Mouse (Mus musculus) testis, adult 2 months (tissue): ENCODE data around the gene 4931422A03Rik. TPM values are rescaled to one million over a fixed set of nuclear protein-coding genes. Genes with fewer than 3 reads are reported as not detected.

ENCODE experiments used
- H3K27ac ChIP-seq: fragments of 200-500 bp; 2 replicates; pipeline ENCODE4 v1.5.1; 2012; ENCODE audit warnings: low read depth, low read length; ENCODE audit not compliant: control insufficient read depth, insufficient read depth
- H3K27me3 ChIP-seq: fragments of 200-500 bp; 2 replicates; pipeline ENCODE4 v1.6.1; 2012; ENCODE audit warnings: mild to moderate bottlenecking, low read length, moderate library complexity; ENCODE audit not compliant: control insufficient read depth, insufficient read depth
- H3K36me3 ChIP-seq: fragments of 200-500 bp; 2 replicates; pipeline ENCODE4 v1.6.1; 2012; ENCODE audit warnings: mild to moderate bottlenecking, low read length; ENCODE audit not compliant: control insufficient read depth, insufficient read depth
- H3K4me1 ChIP-seq: fragments of 200-500 bp; 2 replicates; pipeline ENCODE4 v1.6.1; 2012; ENCODE audit warnings: low read length; ENCODE audit not compliant: control insufficient read depth, insufficient read depth
- H3K4me3 ChIP-seq: fragments of 200-500 bp; 2 replicates; pipeline ENCODE4 v1.5.1; 2012; ENCODE audit warnings: low read depth, mild to moderate bottlenecking, low read length, moderate library complexity, mixed read lengths; ENCODE audit not compliant: control insufficient read depth
- CTCF ChIP-seq: fragments of 200-500 bp; IDR thresholded peaks from 2 replicates; pipeline ENCODE4 v1.5.1; 2012; ENCODE audit warnings: low read depth, mild to moderate bottlenecking, inconsistent platforms, low read length, moderate library complexity; ENCODE audit not compliant: control insufficient read depth, insufficient read depth, insufficient replicate concordance
- POLR2A ChIP-seq: fragments of 200-500 bp; IDR thresholded peaks from 2 replicates; pipeline ENCODE4 v1.6.1; 2012; ENCODE audit warnings: low read depth, mild to moderate bottlenecking, inconsistent platforms, low read length, moderate library complexity; ENCODE audit not compliant: control insufficient read depth
- polyA plus RNA-seq: library from polyadenylated mRNA; depleted of rRNA; stranded (reverse); fragments of >200 nt; gene quantifications from 2 replicates; pipeline ENCODE4 v1.2.3, GENCODE M21; 2012

Gene 4931422A03Rik
- polyA plus RNA-seq, 1 experiment = 50.4 TPM

DNA sequence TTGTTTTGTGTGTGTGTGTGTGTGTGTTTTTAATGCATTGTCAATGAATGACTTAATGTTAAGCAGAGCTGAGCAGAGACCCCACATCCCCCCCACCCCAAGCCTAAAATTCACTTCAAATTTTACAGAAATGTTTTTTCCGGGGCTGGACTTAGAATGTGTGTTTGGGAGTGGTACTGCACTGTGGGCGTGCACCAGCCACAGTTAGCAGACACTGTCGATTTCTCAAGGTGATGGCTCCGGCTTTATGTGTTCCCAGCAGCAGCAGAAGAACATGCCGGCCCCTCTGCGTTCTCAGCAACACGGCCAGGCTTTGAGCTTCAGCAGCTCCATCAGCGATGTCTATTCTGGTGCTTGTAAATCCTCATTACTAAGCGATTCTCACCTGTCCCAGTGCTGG, 95.7 kb downstream of the 4931422A03Rik start:
- H3K4me1 ChIP-seq = no peaks in the 10 kb centered on the region
- peak overlapping the region; percentile 35; the same call in 1 of the 2 replicates for H3K4me3 ChIP-seq
- no peak overlapping the region for H3K27ac ChIP-seq
- no peaks in the 10 kb centered on the region for H3K27me3 ChIP-seq
- no peaks in the 10 kb centered on the region for H3K36me3 ChIP-seq
- TF ChIP-seq CTCF = no peak
- TF ChIP-seq POLR2A = no peak

DNA sequence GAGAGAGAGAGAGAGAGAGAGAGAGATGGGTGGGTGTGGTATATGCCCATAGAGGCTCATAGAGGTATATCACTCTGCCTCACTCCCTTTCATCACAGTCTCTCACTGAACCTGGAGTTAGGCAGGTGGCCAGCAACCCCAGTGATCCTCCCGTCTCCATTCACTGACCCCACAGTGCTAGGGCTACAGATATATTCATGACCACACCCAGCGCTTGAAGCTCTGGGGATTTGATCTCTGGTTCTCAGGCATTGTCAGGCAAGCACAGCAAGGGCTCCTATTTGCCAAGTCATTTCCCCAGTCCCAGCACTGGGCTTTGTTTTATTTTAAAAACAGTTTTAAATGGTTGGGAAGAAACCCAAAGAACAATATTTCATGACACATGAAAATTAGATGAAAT, 96.1 kb downstream of the 4931422A03Rik start:
- Histone ChIP-seq H3K27ac (no peak overlapping the region), H3K27me3 (no peaks in the 10 kb centered on the region), H3K4me3 (no peak overlapping the region), H3K36me3 (no peaks in the 10 kb centered on the region), H3K4me1 (no peaks in the 10 kb centered on the region)
- TF ChIP-seq CTCF = no peak

DNA sequence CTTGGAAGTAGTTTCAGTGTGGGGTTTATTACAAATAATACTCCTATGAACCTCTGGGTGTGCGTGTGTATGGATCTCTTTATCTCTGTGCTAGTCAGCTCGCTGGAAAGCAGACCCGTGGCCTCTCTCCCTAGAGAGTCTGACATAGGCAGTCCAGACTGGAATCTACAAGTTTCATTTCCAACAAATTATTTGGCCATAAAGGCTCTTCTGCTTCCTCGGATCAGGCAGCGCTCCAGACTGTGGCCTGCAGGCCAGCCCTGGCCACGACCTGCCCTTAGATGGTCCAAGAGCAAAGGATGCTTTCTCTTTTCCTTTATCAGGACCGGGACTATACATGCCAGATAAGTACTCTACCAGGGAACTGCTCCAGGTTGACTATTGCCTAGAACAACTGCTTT, 96.7 kb downstream of the 4931422A03Rik start:
- no peaks in the 10 kb centered on the region for H3K27me3 ChIP-seq
- H3K27ac ChIP-seq = no peak overlapping the region
- H3K36me3 ChIP-seq = no peaks in the 10 kb centered on the region
- H3K4me3 ChIP-seq = no peak overlapping the region
- TF ChIP-seq POLR2A (no peak), CTCF (no peak)
- H3K4me1 ChIP-seq = no peaks in the 10 kb centered on the region

DNA sequence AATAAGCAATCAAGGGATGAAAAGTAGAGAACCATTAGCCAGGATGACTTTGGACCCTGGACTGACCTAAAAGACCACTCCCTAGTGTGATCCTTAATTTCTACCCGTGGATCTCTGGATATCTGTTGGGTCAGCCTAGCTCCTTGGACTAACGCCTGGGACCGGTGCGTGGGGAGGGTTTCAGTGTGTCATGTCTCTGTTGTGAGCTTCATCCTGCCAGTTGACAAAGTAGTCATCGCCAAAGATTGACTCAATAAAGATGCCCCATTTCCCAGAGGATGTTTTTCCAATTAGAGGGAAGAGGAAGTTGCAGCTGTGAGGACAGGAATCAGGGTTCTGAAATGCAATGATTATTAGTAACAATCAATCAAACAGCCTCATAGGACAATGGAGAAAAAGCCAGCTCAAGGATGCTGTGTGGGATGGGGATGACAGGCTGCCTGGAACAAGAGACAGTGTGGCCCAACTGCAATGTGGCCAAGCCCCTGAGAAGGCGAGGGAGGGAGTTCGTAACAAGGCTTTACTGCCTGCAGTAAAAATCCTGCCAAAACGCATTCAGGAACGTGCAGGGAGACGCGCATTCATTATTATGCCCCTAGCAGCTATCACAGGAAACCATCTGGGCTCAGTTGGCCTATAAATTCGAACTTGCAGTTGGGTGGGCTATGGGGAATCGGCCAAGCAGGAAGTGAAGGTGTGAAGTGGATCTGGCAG, 97.7 kb downstream of the 4931422A03Rik start:
- Histone ChIP-seq H3K4me3 (no peak overlapping the region), H3K27me3 (no peaks in the 10 kb centered on the region), H3K27ac (no peak overlapping the region; the same call in 1 of the 2 replicates), H3K4me1 (no peaks in the 10 kb centered on the region), H3K36me3 (no peaks in the 10 kb centered on the region)
- TF ChIP-seq CTCF (no peak), POLR2A (no peak)

DNA sequence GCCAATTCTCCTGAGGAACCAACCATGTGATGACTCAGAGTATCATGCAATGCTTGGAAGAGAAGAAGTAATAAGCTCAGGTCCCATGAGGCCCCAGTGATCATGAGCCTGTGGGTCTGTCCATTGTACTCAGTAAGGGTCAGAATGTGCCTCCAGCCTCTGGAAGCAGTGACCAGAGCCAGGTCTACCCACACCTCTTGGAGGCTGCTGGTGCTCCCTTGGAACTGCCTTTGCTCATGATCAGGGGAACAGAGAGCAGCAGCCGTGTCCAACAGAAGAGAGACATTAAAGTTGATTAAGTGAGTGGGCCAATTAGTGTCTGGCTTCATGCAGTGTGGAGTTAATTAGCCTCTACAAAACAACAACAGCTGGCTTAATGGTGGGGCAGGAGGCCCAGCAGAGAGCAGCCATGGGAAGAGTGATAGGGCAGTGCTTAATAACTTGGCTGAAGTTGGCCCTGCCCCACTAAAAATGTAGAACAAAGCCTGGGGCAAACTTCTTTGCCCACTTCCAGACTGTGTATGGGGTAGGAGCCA, 100.5 kb downstream of the 4931422A03Rik start:
- TF ChIP-seq CTCF (no peak), POLR2A (no peak)
- Histone ChIP-seq H3K4me1 (no peaks in the 10 kb centered on the region), H3K27ac (no peak overlapping the region)

DNA sequence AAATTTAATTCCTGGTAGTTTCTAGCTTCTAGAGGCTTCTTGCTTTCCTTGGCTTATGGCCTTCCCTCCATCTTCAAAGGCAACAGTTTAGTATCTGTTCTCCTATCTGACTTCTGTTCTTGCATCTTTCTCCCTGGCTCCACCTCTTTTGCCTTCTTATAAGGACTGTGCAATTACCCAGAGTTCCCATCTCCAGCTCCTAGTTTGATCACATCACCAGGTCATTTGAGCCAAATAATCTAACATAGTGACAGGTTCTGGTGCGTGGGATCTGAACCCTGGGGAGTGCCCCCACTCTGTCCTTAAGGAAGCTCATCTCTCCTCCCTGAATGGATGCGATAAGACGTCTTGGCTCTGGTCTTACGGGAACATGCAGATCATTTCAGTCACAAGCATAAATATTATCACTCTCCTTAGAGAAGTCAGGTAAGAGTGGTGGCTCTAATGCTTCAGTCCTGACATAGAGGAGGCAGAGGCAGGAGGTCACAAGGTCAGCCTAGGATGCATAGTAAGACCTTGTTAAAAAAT, 101.5 kb downstream of the 4931422A03Rik start:
- H3K4me3 ChIP-seq = no peak overlapping the region
- no peaks in the 10 kb centered on the region for H3K4me1 ChIP-seq
- H3K27ac ChIP-seq = no peak overlapping the region
- no peaks in the 10 kb centered on the region for H3K36me3 ChIP-seq
- H3K27me3 ChIP-seq = no peaks in the 10 kb centered on the region
- TF ChIP-seq POLR2A (no peak), CTCF (no peak)

More for the DNA sequence above, 100.5 kb downstream of the 4931422A03Rik start:
- no peak overlapping the region for H3K4me3 ChIP-seq
- no peaks in the 10 kb centered on the region for H3K36me3 ChIP-seq
- no peaks in the 10 kb centered on the region for H3K27me3 ChIP-seq

DNA sequence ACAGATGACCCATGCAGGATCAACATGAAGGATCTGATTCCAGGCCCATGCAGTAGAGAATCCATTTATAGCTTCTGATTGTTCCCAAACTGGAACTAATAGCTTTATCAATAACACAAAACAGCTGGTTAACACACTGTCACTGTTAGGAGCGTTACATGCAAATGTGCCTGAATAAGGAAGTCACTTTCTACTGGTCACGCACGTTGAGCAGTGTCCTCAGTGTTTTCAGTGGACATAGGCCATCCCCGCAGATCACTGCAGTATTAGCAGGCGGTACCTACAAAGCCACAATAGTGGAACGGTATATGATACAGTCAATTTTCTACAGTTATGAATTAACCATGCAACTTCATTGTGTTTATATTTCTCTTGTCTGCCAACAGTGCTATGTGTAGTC, 108.7 kb downstream of the 4931422A03Rik start:
- no peaks in the 10 kb centered on the region for H3K36me3 ChIP-seq
- no peak overlapping the region for H3K27ac ChIP-seq
- no peaks in the 10 kb centered on the region for H3K27me3 ChIP-seq
- TF ChIP-seq CTCF (no peak), POLR2A (no peak)
- no peak overlapping the region for H3K4me3 ChIP-seq
- no peaks in the 10 kb centered on the region for H3K4me1 ChIP-seq

DNA sequence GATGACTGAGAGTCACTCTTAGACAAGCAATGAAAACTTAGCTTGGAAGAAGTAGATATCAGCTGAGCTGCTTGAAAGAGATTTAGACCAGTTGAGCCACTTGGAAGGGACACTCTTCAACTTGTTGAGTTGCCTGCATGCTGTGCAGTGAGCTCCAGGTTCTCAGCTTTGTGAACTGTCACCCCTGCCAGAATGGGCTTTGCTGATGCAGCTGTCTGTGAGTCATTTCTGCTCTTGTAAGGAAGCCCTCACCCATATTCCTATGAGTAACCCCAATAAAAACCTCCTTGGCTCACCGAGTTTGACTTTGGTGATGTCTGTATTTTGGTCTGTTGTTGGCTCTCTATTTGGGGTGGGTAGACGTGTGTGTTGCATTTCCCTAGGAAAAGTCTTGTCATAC, 109.8 kb downstream of the 4931422A03Rik start:
- H3K4me1 ChIP-seq = no peaks in the 10 kb centered on the region
- H3K4me3 ChIP-seq = no peak overlapping the region
- no peaks in the 10 kb centered on the region for H3K36me3 ChIP-seq
- no peaks in the 10 kb centered on the region for H3K27me3 ChIP-seq
- TF ChIP-seq POLR2A (no peak), CTCF (no peak)
- no peak overlapping the region for H3K27ac ChIP-seq
